Mouse (Mus musculus) layer of hippocampus, postnatal 10 days (tissue): ENCODE measurements at regions not wholly inside any gene's neighbourhood (a gene's known extent, or its start where the extent isn't known, plus 50 kb on each side); places are given as distances from the start of the nearest gene placed in this dataset.

Experiments used
- DNase-seq, 2 experiments: peaks; one replicate each; pipeline ENCODE4 v3.0.0; 2021; ENCODE audit warnings: low spot score in 2 of 2

DNA sequence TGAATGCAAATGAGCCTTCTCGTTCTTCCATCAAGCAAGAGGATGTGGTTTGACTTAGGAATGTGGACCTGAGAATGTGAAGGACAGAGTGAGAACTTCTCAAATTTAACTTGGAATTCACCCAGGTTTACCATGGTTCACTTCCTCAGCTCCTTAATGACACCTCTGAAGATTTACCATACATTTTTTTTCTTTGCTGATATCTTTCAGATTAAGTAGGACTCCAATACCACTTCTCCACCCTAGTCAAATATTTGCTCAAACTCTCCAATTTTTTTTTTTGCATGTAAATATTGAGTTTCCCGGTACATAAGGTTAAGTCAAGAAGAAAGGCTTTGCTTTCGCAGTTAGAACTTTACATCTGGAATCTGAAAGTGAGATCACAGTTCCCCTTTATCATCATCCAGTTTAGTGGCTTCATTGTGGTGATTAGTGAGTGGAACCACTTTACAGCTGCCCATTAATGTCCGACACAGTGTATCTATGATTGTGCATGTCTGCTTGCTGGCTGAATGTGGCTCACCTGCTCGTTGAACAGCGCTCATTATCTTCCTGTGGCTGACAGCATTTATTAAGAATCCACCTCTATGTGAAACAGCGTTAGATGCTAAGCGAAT is 446.0 kb upstream of the Adam34 start:
- no peak for DNase-seq

DNA sequence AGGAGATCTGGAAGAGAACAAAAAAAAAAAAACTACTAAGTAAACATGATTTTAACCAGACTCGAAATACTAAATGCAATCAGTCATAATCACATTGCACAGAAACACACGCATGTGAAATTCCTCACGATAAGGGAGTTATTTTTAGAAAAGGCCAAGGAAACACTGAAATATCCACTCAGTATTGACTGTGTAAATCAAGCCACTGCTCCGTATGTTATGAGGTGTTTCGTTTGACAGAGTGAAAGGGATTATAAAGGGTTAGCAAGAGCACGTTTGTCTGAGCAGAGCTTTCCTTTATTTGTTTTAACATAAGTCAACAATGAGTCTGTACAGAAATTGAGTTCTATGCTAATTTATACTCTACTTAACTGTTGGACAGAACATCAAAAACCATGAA is 455.3 kb upstream of the Adam34 start:
- no peak for DNase-seq

GRCm38 (mm10) chr8:44177016-44177415 is 467.2 kb upstream of the Adam34 start:
- no peak for DNase-seq

DNA sequence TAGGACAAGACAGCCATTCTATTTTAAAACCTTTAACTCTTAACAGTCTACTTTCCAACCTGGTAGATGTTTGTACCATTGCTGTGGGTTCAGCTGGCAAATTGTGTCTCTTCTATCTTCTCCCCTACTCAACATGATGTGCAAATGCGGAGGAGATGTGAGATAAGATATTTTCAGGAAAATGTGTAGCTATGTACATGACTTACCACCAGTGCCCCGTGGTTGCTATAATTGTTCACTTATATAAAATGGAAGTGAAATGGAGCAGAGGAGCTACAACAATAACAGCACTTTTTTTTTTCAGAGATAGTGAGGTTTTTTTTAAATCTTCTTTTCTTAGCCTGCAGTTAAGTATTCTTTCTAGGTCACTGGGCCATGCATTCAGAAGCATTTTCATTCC is 492.4 kb upstream of the Adam34 start:
- DNase-seq: no peak

- no peak for DNase-seq
Observed at GRCm38 (mm10) chr8:44206391-44207170, 496.7 kb upstream of the Adam34 start.

- DNase-seq: no peak
Observed at GRCm38 (mm10) chr8:44222346-44222745, 512.5 kb upstream of the Adam34 start.

- DNase-seq: no peak
Observed at GRCm38 (mm10) chr8:44252393-44252792, 542.5 kb upstream of the Adam34 start.

DNA sequence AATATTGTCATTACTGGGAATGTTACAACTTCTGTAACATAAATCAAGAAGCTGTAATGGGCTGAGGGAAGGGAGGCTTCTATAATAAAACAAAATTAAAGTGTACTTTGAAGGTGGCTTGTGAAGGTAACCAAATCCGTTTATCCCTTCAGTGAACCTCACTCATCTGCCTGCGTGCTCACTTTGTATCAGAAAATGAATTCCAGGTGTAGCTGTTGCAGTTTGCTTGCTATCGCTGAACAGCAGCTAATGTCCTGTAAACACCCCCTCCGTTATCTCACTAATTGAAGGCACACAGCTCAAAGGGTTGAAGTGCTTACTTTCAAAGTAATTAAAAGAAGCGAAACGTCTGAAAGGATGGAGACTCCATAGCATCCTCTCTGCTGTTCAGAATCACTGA is 547.2 kb upstream of the Adam34 start:
- no peak for DNase-seq

DNA sequence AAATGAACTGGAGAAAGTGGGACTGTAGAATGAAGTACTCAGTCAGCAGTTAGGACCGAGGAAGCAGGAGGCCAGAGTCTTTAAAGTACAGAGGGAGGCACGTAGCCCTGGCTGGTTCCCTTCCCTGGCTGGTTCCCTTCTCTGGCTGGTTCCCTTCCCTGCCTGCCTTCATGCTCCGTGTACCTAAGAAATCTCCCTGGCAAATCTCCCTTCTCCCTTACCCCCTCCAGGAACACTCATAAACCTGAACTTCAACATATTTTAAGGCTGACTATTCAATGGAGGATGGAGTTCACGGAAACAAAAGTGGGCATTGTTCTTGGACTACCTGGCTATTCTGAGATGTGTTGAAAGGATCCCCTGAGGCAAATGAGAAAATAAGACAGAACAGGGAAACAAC is 551.2 kb upstream of the Adam34 start:
- DNase-seq: no peak

- DNase-seq: no peak
Observed at GRCm38 (mm10) chr8:44273300-44273699, 563.5 kb upstream of the Adam34 start.

- no peak for DNase-seq
Observed at GRCm38 (mm10) chr8:44318216-44318615, 608.4 kb upstream of the Adam34 start.

- DNase-seq: no peak
Observed at GRCm38 (mm10) chr8:44334323-44334993, 600.8 kb upstream of the Fat1 start.

- DNase-seq: no peak
Observed at GRCm38 (mm10) chr8:44343401-44343800, 591.8 kb upstream of the Fat1 start.

DNA sequence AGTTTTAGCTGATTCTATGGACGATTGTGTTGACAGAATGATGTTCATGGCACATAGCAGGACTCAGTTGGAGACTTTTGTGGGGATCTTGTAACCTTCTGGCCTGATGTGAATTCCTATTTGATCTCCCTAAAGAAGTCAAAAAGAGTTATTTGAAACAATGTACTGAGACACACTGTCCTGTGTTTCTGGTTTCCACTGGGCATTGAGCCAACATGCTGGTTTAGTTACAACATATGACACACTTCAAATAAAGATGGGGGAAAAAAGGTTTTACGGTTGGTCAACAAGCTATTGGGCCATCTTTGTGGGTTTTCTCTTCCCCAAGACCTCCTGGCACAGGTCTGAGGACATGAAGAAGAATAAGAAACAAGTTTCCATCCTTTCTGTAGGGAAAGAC is 591.3 kb upstream of the Fat1 start:
- DNase-seq: no peak

- no peak for DNase-seq
Observed at GRCm38 (mm10) chr8:44347412-44347811, 587.8 kb upstream of the Fat1 start.

DNA sequence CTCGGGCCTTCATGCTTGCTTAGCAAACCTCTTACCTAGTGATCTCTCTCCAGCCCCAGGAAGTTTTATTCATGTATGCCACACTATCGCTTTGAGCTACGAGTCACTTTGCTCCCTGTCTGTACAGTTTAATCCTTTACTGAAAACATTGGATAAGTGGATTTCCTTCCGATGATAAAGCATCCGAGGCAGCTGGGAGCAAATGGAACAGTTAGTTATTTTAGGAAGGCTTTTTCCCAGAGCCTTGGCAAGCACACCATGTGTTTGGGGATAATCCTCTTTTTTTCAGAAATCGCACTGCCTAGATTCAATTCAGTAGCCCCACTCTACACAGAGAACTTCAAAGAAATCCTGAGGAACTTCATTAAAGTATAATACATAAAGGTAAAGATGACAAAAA is 561.3 kb upstream of the Fat1 start:
- no peak for DNase-seq

- no peak for DNase-seq
Observed at GRCm38 (mm10) chr8:44377731-44378130, 557.5 kb upstream of the Fat1 start.

- DNase-seq: no peak
Observed at GRCm38 (mm10) chr8:44408462-44408861, 526.8 kb upstream of the Fat1 start.

GRCm38 (mm10) chr8:44410261-44410660 is 525.0 kb upstream of the Fat1 start:
- DNase-seq: no peak

DNA sequence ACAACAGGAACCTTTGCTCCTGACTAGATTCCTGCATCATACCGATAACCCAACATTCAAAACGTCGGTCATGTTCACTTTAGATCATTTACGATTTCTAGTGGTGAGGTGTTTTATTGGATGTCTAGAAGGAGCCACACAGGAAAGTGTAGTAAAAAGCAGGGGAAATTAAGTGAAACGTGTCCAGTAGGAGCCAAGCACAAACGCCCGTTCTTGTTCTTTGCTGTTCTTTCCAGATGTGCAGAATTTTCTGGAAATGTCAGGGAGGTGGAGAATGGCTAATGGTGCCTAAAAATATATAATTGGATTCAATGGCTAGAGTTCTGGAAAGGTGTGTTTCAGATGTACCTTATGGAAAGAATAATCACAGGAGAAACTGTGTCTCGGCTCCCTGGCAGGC is 517.2 kb upstream of the Fat1 start:
- DNase-seq: no peak

DNA sequence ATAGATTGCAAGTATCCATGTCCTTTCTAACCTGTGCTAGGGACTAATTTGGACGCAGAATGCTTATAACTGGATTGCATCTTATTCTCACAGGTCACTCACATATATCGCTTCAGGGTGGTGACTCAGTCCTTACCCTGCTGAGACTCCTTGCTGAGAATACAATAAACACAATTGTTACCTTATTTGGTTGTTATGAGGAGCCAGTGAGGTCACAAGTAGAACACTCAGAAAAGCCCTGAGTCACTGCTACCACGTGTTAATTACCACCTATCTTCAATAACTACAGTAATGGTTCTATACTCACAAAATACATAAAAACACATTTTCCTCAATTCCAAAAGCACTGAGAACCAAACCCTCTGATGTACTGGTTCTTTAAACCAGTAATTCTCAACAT is 479.8 kb upstream of the Fat1 start:
- DNase-seq: no peak

DNA sequence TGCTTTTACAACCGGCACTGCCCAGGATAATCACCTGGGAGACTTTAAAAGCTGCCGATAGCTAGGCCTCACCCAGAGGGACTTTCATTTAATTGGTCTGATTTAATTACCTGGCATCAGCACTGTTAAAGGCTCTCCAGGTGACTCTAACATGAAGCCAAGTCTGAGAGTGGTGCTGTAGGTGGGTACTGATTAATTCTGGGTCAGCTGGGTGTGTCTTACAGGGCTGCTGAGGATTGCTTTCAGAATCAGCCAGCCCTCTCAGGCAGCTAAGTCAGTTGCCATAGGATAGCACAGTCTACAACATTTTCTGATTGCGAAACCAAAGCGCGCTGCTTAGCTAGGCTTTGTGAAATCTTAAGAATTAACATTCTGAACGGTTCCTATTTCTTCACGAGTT is 478.9 kb upstream of the Fat1 start:
- no peak for DNase-seq
